ENCODE assay signal across 13 mouse cellular contexts in the genomic region with DNA sequence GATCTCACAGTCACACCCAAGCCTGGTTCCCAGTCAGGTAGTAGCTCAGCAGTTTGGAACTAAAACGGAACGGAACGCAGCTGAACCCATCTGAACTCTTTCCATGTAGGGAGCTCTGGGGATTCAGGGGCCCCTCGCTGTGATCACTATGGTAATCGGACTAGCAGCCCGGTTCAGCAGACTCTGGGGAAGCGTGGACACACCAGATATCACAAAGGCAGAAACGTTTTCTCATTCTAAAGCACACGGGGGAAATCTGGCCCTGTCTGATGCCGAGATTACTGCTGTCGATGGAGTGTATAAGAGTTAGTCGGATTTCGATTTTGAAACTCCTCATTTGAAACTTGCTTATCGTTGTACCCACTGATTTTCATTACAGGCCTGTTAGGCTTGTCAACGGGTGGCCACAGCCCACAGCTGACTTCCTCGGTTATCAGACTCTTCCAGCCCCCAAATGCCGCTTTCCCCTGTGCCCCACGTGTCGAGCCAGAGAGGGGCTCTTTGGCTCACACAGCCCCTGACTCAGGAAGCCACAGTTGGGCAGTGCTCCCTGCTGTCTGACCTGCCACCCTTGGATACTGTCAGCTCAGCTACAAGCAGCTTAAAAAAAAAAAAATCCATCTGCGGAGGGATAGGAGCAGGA.
DNase-seq lines count a peak whose midpoint lies in the region; ATAC-seq and TF ChIP-seq lines count a peak whose summit lies in the region.
"Had no signal": no experiment of that assay in that cellular context is flagged by ENCODE, and none has a peak within 500 bp of the region (broad histone marks: within the 10 kb centered on the region; RNA-seq: fewer than 3 reads in every experiment).

No protein-coding gene starts in this region.

- ATAC-seq in neural tube, embryonic 13.5 days (ENCODE audit: low read depth) = no peak
- ATAC-seq in liver, embryonic 14.5 days (ENCODE audit: insufficient read depth) = 0 out of 2 replicates have a peak, but pooled peaks have one; percentile 31
- ATAC-seq in frontal cortex, adult (ENCODE audit: low TSS enrichment) = no peak

- no peaks in the 10 kb centered on the region for H3K27me3 ChIP-seq in neural tube, embryonic 13.5 days
- no peaks in the 10 kb centered on the region for H3K27me3 ChIP-seq in liver, embryonic 14.5 days (ENCODE audit: control insufficient read depth, insufficient read depth, low read length)

- 39% methylated on average over 20 of the region's 20 CpGs for WGBS in neural tube, embryonic 13.5 days
- 14% methylated on average over 20 of the region's 20 CpGs for WGBS in liver, embryonic 14.5 days (ENCODE audit: insufficient replicate concordance)

- no peaks in the 10 kb centered on the region for H3K9me3 ChIP-seq in neural tube, embryonic 13.5 days
- H3K9me3 ChIP-seq in liver, embryonic 14.5 days (ENCODE audit: control insufficient read depth, low read length) = no peaks in the 10 kb centered on the region

- peaks cover 8% of the 10 kb centered on the region for H3K4me1 ChIP-seq in neural tube, embryonic 13.5 days (replicated peaks)
- no peaks in the 10 kb centered on the region for H3K4me1 ChIP-seq in liver, embryonic 14.5 days (replicated peaks; ENCODE audit: control insufficient read depth in 2 of 2, insufficient read depth in 2 of 2, low read length in 1 of 2)

- no peak overlapping the region for H3K9ac ChIP-seq in neural tube, embryonic 13.5 days
- H3K9ac ChIP-seq in liver, embryonic 14.5 days (replicated peaks) = no peak overlapping the region

- H3K36me3 ChIP-seq in neural tube, embryonic 13.5 days = no peaks in the 10 kb centered on the region
- H3K36me3 ChIP-seq in liver, embryonic 14.5 days (replicated peaks; ENCODE audit: control insufficient read depth, insufficient read depth, low read depth) = no peaks in the 10 kb centered on the region

- no peak for TF ChIP-seq CTCF in gastrocnemius, adult 2 months (IDR thresholded peaks at IDR 0.05)
- TF ChIP-seq CTCF in liver, embryonic 14.5 days (IDR thresholded peaks at IDR 0.05; ENCODE audit: low read depth) = no peak

- H3K4me2 ChIP-seq in neural tube, embryonic 13.5 days = peak overlapping the region; percentile 26
- H3K4me2 ChIP-seq in liver, embryonic 14.5 days (ENCODE audit: low read depth) = no peak overlapping the region

- H3K27ac ChIP-seq in gastrocnemius, adult 2 months = peak overlapping the region; percentile 13; the same call in 1 of the 2 replicates
- no peak overlapping the region for H3K27ac ChIP-seq in neural tube, embryonic 13.5 days (replicated peaks)
- no peak overlapping the region for H3K27ac ChIP-seq in liver, embryonic 14.5 days

- no peak for DNase-seq in gastrocnemius, adult 2 months
- no peak for DNase-seq in gastrocnemius, adult 8-10 months (ENCODE audit: low spot score in 2 of 2)
- no peak for DNase-seq in neural tube, embryonic 10.5 days (ENCODE audit: extremely low spot score, low spot score)
- no peak for DNase-seq in liver, embryonic 14.5 days (ENCODE audit: low read depth in 3 of 3, low spot score in 3 of 3)
- no peak for DNase-seq in layer of hippocampus, adult 9-10 months (ENCODE audit: low spot score)
- DNase-seq in layer of hippocampus, postnatal 25 days (ENCODE audit: extremely low spot score in 1 of 2, low spot score in 1 of 2) = no peak
- DNase-seq: adrenal gland, postnatal 14 days; B cell, adult 2 months; cerebellum, adult 9-10 months; kidney, postnatal 4 days; left cerebral cortex, postnatal 4 days had no signal

- intact Hi-C loops in gastrocnemius, adult 2 months (cut with DNase I) = no loop called here

- TF ChIP-seq EP300 in liver, embryonic 14.5 days (IDR thresholded peaks at IDR 0.05; ENCODE audit: low read depth) = no peak

- peak overlapping the region; percentile 18; the same call in 1 of the 2 replicates for H3K4me3 ChIP-seq in gastrocnemius, adult 2 months
- no peak overlapping the region for H3K4me3 ChIP-seq in neural tube, embryonic 13.5 days
- no peak overlapping the region for H3K4me3 ChIP-seq in liver, embryonic 14.5 days (ENCODE audit: insufficient read depth in 1 of 2, low read depth in 2 of 2, low read length in 2 of 2)
